Mouse (Mus musculus) heart, embryonic 11.5 days (tissue): ENCODE measurements around the gene Phyhipl. TPM values are rescaled to one million over a fixed set of nuclear protein-coding genes. Genes with fewer than 3 reads are reported as not detected.

Source experiments
- ATAC-seq: fragments of 200-750 bp; cut with Nextera tagmentation; replicated peaks from 2 replicates; pipeline ENCODE4 v1.8.0; 2017; ENCODE audit warnings: moderate library complexity; ENCODE audit not compliant: insufficient number of reproducible peaks, low FRiP score, low TSS enrichment
- H3K27ac ChIP-seq: fragments of 300-500 bp; sonication (generic); 2 replicates; pipeline ENCODE4 v1.5.1; 2014; ENCODE audit warnings: mild to moderate bottlenecking, low read depth, low read length
- H3K27me3 ChIP-seq: fragments of 300-500 bp; sonication (generic); 2 replicates; pipeline ENCODE4 v1.6.1; 2014; ENCODE audit warnings: mild to moderate bottlenecking, low read length, mixed read lengths; ENCODE audit not compliant: control insufficient read depth, insufficient read depth
- H3K36me3 ChIP-seq: fragments of 300-500 bp; sonication (generic); 2 replicates; pipeline ENCODE4 v1.6.1; 2014; ENCODE audit warnings: mild to moderate bottlenecking, low read length, moderate library complexity, mixed read lengths; ENCODE audit not compliant: control insufficient read depth, insufficient read depth
- H3K4me1 ChIP-seq: fragments of 300-500 bp; sonication (generic); 2 replicates; pipeline ENCODE4 v1.6.1; 2014; ENCODE audit warnings: low read length; ENCODE audit not compliant: control insufficient read depth, insufficient read depth
- H3K4me2 ChIP-seq: fragments of 300-500 bp; sonication (generic); 2 replicates; pipeline ENCODE4 v1.6.1; 2014; ENCODE audit warnings: mild to moderate bottlenecking, moderate library complexity
- H3K4me3 ChIP-seq: fragments of 300-500 bp; sonication (generic); 2 replicates; pipeline ENCODE4 v1.5.1; 2014; ENCODE audit warnings: low read depth, low read length
- H3K9ac ChIP-seq: fragments of 300-500 bp; sonication (generic); 2 replicates; pipeline ENCODE4 v1.6.1; 2014; ENCODE audit warnings: mild to moderate bottlenecking, low read depth, low read length, moderate library complexity
- H3K9me3 ChIP-seq: fragments of 300-500 bp; sonication (generic); replicated peaks from 2 replicates; pipeline ENCODE4 v1.6.1; 2016; ENCODE audit warnings: low read length; ENCODE audit not compliant: control insufficient read depth
- WGBS: fragments of 180-500 bp; shearing (Covaris S2); extraction: QIAGEN DNeasy Blood & Tissue Kit; methylation state at CpG from one replicate; pipeline ENCODE4 v1.1.7; 2014; ENCODE audit not compliant: insufficient replicate concordance; 5-methylcytosine and 5-hydroxymethylcytosine counted together
- polyA plus RNA-seq: library from polyadenylated mRNA; unstranded; fragments of >200 nt; fragmentation: Nextera tagmentation; extraction: Ambion mirVana; gene quantifications from 2 replicates; pipeline ENCODE4 v1.2.1, GENCODE M21; 2014

Phyhipl gene
- polyA plus RNA-seq, 1 experiment from 2014 or later, result 2.6 TPM

DNA sequence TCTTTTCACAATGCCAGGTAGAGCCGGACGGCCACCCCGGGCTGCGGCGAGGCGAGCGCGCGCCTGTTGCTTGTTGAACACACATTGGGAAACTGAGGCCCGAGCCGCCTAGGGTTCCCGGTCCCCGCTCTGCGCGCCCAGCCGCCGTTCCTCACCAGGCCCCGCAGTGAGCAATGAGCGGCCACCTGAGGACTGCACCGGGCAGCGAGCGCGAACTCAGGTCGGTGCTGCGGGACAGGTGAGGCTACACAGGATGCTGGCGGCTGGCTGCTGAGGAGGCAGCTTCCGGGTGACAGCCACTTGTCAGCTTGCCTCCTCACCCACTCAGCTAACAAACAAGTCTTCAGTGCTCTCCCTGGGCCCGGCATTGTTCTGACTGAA lies 55.9 kb downstream of the Phyhipl start:
- Histone ChIP-seq H3K9ac (no peak overlapping the region), H3K27ac (no peak overlapping the region), H3K4me2 (peak overlapping the region; percentile 98), H3K36me3 (no peaks in the 10 kb centered on the region), H3K27me3 (peaks cover 23% of the 10 kb centered on the region), H3K4me3 (peak overlapping the region; percentile 78), H3K9me3 (no peaks in the 10 kb centered on the region), H3K4me1 (peaks cover 9% of the 10 kb centered on the region; the same call in 1 of the 2 replicates)
- 1% methylated on average over 26 of the region's 28 CpGs for WGBS
- ATAC-seq, result peak; percentile 14; the same call in 1 of the 2 replicates

DNA sequence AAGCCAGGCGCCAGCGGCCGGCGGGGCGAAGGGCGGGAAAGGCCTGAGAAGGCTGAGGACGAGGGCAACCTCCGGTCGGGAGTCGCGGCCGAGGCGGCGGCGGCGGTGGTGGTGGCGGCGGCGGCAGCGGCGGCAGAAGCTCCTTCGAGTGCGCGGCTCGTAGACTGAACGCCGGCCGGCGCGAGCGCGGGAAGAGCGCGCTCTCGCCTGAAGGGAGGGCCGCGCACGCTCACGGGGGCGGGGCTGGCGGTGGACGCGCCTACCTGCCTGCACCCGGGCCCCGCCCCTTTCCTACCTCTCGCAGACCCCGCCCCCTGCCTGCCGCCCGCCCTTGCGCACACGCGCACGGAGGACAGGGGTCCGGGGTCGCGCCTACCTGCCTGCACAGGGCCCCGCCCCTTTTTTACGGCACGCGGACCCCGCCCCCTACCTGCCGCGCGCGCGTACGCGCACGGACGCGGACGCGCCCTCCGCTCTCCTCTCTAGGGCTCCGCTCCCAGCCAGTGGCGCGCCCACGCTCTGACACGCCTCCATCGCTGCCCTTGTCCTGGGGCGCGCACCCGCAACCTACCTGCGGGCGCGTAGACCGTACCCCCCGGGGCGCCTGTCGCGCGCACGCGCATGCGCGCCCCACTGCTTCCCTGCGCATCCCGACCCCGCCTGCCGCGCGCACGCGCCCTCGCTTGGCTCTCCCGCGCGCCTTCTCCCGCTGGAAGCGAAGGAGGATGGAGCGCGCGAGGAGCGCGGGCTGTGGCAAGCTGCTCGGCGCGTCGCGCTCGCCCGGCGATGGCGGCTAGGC lies 56.4 kb downstream of the Phyhipl start:
- Histone ChIP-seq H3K4me1 (peaks cover 9% of the 10 kb centered on the region; the same call in 1 of the 2 replicates), H3K9me3 (no peaks in the 10 kb centered on the region), H3K36me3 (no peaks in the 10 kb centered on the region), H3K9ac (0 out of 2 replicates have a peak overlapping the region, but pooled peaks have one; percentile 3), H3K27ac (no peak overlapping the region), H3K4me2 (peak overlapping the region; percentile 98), H3K27me3 (peaks cover 23% of the 10 kb centered on the region), H3K4me3 (peak overlapping the region; percentile 78)
- ATAC-seq, result peak; percentile 67
- under 1% methylated on average over 91 of the region's 124 CpGs for WGBS

GRCm38 (mm10) chr10:70598516-70599125 lies 57.1 kb downstream of the Phyhipl start:
- WGBS, result under 1% methylated on average over 45 of the region's 48 CpGs
- H3K4me1 ChIP-seq, result peaks cover 9% of the 10 kb centered on the region; the same call in 1 of the 2 replicates
- H3K9ac ChIP-seq, result no peak overlapping the region
- H3K27ac ChIP-seq, result no peak overlapping the region
- H3K9me3 ChIP-seq, result no peaks in the 10 kb centered on the region
- ATAC-seq, result peak; percentile 59
- H3K4me3 ChIP-seq, result peak overlapping the region; percentile 78
- peaks cover 23% of the 10 kb centered on the region for H3K27me3 ChIP-seq
- H3K36me3 ChIP-seq, result no peaks in the 10 kb centered on the region
- H3K4me2 ChIP-seq, result peak overlapping the region; percentile 98

DNA sequence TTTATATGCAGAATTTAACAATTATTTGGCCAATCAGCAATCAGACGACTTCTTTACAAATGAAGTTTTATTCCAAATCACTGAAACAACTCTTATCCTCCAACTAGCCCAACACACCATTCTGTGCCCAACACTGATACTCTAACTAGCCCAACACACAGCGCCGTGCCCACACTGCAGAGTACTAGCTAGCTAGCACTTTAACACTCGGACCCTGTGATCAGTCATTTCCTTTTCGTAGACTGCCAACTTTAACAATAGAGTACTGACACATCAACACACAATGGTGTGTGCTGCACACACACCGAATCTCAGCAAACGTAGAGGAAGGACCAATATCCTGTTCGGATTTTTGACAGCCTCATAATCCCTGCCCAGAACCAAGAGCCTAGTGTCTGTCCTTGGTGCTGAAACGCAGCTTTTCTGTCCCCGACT lies 57.7 kb downstream of the Phyhipl start:
- Histone ChIP-seq H3K27me3 (peaks cover 23% of the 10 kb centered on the region), H3K27ac (no peak overlapping the region), H3K4me2 (peak overlapping the region; percentile 98), H3K4me3 (peak overlapping the region; percentile 78; the same call in 1 of the 2 replicates), H3K9me3 (no peaks in the 10 kb centered on the region), H3K4me1 (peaks cover 9% of the 10 kb centered on the region; the same call in 1 of the 2 replicates), H3K36me3 (no peaks in the 10 kb centered on the region), H3K9ac (no peak overlapping the region)
- WGBS, result 21% methylated on average over 10 of the region's 10 CpGs
- ATAC-seq, result peak; percentile 39; the same call in 1 of the 2 replicates

GRCm38 (mm10) chr10:70594007-70594406 lies 61.8 kb downstream of the Phyhipl start:
- H3K27ac ChIP-seq, result no peak overlapping the region
- 55% methylated on average over 1 of the region's 1 CpGs for WGBS
- H3K4me2 ChIP-seq, result no peak overlapping the region
- H3K4me1 ChIP-seq, result 0 out of 2 replicates have a peak, but pooled peaks cover 5% of the 10 kb centered on the region
- H3K9ac ChIP-seq, result no peak overlapping the region
- H3K9me3 ChIP-seq, result no peaks in the 10 kb centered on the region
- no peaks in the 10 kb centered on the region for H3K36me3 ChIP-seq
- H3K4me3 ChIP-seq, result no peak overlapping the region
- no peak for ATAC-seq
- peaks cover 10% of the 10 kb centered on the region for H3K27me3 ChIP-seq

DNA sequence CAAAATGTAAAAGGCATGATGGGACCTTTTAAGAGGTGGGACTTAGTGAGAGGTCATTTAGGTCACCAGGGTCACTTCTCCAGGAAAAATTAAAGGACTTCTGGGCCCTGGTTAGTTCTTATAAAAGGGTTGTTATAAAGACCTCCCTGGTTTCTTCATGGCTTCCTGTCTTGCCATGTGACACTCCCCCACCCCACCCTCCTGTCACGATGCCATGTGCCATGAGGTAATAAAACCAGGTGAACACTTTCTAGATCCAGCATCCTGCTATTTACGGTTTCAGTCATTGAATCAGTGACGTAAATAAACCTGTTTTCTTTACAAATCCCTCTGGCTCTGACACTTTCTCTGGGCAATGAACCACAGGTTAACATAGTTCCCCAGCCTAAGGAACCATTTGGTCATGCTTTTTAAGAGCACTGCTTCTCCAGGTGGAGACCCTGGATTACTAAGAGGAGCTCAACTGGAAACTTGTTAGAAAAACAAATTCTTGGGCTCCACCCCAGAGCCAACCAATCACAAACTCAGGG lies 68.8 kb downstream of the Phyhipl start:
- no peak overlapping the region for H3K4me2 ChIP-seq
- 77% methylated on average over 3 of the region's 3 CpGs for WGBS
- ATAC-seq, result no peak
- H3K36me3 ChIP-seq, result no peaks in the 10 kb centered on the region
- no peaks in the 10 kb centered on the region for H3K9me3 ChIP-seq
- no peaks in the 10 kb centered on the region for H3K4me1 ChIP-seq
- no peak overlapping the region for H3K4me3 ChIP-seq
- no peak overlapping the region for H3K27ac ChIP-seq
- H3K9ac ChIP-seq, result no peak overlapping the region
- no peaks in the 10 kb centered on the region for H3K27me3 ChIP-seq

DNA sequence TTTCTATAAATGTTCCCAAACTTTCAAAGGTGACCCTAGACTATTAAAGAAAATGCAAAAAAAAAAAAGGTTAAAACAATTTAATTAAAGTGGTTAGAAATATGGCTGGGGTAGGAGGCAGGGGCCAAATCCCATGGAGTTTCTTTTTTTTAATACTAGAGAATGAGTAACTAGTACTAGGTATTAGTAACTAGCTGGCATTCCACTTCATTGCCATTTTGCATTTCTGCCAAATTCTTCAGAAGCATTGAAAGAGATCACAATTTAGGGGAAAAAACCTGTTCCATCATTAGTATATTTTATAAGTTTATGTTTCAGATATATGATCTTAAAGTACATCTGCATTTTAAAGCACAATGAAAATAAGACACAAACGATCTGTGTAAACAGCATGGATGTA lies 71.6 kb downstream of the Phyhipl start:
- H3K4me2 ChIP-seq, result no peak overlapping the region
- H3K27me3 ChIP-seq, result no peaks in the 10 kb centered on the region
- ATAC-seq, result no peak
- H3K36me3 ChIP-seq, result no peaks in the 10 kb centered on the region
- WGBS, result 88% methylated on average over 1 of the region's 1 CpGs
- no peak overlapping the region for H3K27ac ChIP-seq
- H3K9me3 ChIP-seq, result no peaks in the 10 kb centered on the region
- no peak overlapping the region for H3K9ac ChIP-seq
- H3K4me3 ChIP-seq, result no peak overlapping the region
- no peaks in the 10 kb centered on the region for H3K4me1 ChIP-seq

DNA sequence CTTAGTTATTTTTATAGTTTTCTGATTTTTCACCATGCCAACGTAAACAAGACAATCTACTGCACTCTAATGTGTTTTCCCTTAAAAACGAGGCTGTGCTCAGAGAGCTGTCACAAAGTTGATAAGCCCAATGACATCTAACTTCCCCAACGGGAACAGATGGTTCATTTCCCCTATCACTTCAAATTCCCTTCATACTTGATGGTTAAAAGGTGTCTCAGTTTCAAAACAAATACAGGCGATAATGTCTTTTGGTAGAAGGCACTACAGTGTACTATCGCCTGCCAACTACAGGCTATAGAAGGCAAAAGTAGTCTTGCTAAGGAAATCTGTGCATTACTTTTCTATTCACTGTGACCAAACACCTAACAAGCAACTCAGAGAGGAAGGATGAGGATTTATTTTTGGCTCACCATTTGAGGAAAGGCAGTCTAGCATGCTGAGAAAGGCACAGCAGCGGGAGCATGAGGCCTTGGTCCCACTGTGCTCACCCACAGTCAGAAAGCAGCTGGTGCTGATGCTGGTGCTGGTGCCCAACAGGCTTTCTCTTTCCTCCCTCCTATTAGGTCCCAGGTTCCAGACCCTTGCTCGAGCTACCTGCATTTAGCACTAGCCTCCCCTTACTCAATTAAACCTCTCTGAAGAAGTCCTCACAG lies 74.1 kb downstream of the Phyhipl start:
- Histone ChIP-seq H3K9ac (no peak overlapping the region), H3K27me3 (no peaks in the 10 kb centered on the region), H3K4me1 (no peaks in the 10 kb centered on the region), H3K4me2 (no peak overlapping the region), H3K9me3 (no peaks in the 10 kb centered on the region), H3K36me3 (no peaks in the 10 kb centered on the region), H3K27ac (no peak overlapping the region), H3K4me3 (no peak overlapping the region)
- 28% methylated on average over 7 of the region's 7 CpGs for WGBS
- no peak for ATAC-seq
